Mouse (Mus musculus): Measurements from ENCODE around the gene Vps11.
"Not testable (repeated sequence)": the region's sequence is repeated elsewhere in the genome, so short reads cannot be mapped to it uniquely, and the experiment has no call there.

Vps11 gene

GRCm38 (mm10) chr9:44361190-44361917, at the start of gene Vps11:
Vps11 (minus strand) TSS chr9:44361670.
- peak; percentile 91 for DNase-seq (ENCODE audit: low spot score)

GRCm38 (mm10) chr9:44410647-44411336, 49.3 kb upstream of the Vps11 start:
- no peak for DNase-seq (ENCODE audit: low spot score)

- not testable (repeated sequence) for DNase-seq (ENCODE audit: low spot score)
Observed at GRCm38 (mm10) chr9:44408693-44409092, 47.2 kb upstream of the Vps11 start.

- DNase-seq (ENCODE audit: low spot score): no peak
Observed at GRCm38 (mm10) chr9:44407752-44408097, 46.3 kb upstream of the Vps11 start.

- peak; percentile 87 for DNase-seq (ENCODE audit: low spot score)
Observed at GRCm38 (mm10) chr9:44406906-44407751, 45.7 kb upstream of the Vps11 start, which contains the start of the genes Rps25 and Trappc4. Rps25 (plus strand) TSS chr9:44407139. Trappc4 (minus strand) TSS chr9:44407600.

GRCm38 (mm10) chr9:44405011-44405410, 43.5 kb upstream of the Vps11 start:
- no peak for DNase-seq (ENCODE audit: low spot score)

- no peak for DNase-seq (ENCODE audit: low spot score)
Observed at GRCm38 (mm10) chr9:44401081-44401480, 39.6 kb upstream of the Vps11 start.

GRCm38 (mm10) chr9:44399795-44400114, 38.3 kb upstream of the Vps11 start:
- no peak for DNase-seq (ENCODE audit: low spot score)

- DNase-seq (ENCODE audit: low spot score): no peak
Observed at GRCm38 (mm10) chr9:44399114-44399794, 37.8 kb upstream of the Vps11 start.

- DNase-seq (ENCODE audit: low spot score): no peak
Observed at GRCm38 (mm10) chr9:44398551-44398950, 37.1 kb upstream of the Vps11 start.

GRCm38 (mm10) chr9:44398087-44398486, 36.6 kb upstream of the Vps11 start:
- no peak for DNase-seq (ENCODE audit: low spot score)

- DNase-seq (ENCODE audit: low spot score): peak; percentile 97
Observed at GRCm38 (mm10) chr9:44396684-44397411, 35.4 kb upstream of the Vps11 start, which contains the start of gene Slc37a4. Slc37a4 (plus strand) TSS chr9:44396852.

- DNase-seq (ENCODE audit: low spot score): no peak
Observed at GRCm38 (mm10) chr9:44391466-44391865, 30.0 kb upstream of the Vps11 start.

- DNase-seq (ENCODE audit: low spot score): no peak
Observed at GRCm38 (mm10) chr9:44389273-44389672, 27.8 kb upstream of the Vps11 start.

- no peak for DNase-seq (ENCODE audit: low spot score)
Observed at GRCm38 (mm10) chr9:44387221-44387620, 25.8 kb upstream of the Vps11 start.

GRCm38 (mm10) chr9:44384596-44384995, 23.1 kb upstream of the Vps11 start:
- no peak for DNase-seq (ENCODE audit: low spot score)

GRCm38 (mm10) chr9:44379862-44380261, 18.4 kb upstream of the Vps11 start:
- DNase-seq (ENCODE audit: low spot score): no peak

GRCm38 (mm10) chr9:44379054-44379834, 17.8 kb upstream of the Vps11 start, which contains the start of gene Hyou1:
Hyou1 (plus strand) TSS chr9:44379490.
- peak; percentile 97 for DNase-seq (ENCODE audit: low spot score)

- no peak for DNase-seq (ENCODE audit: low spot score)
Observed at GRCm38 (mm10) chr9:44378153-44378730, 16.8 kb upstream of the Vps11 start.

GRCm38 (mm10) chr9:44377335-44377734, 15.9 kb upstream of the Vps11 start:
- not testable (repeated sequence) for DNase-seq (ENCODE audit: low spot score)
